Mouse (Mus musculus) G1E (cell line): ENCODE results near the gene Sox5. TPM values are rescaled to one million over a fixed set of nuclear protein-coding genes. Genes with fewer than 3 reads are reported as not detected.

Experiments
- ATAC-seq: 2 replicates; pipeline ENCODE4 v1.8.0; 2016; ENCODE audit warnings: mild to moderate bottlenecking; ENCODE audit not compliant: insufficient number of reproducible peaks, poor library complexity, low FRiP score, severe bottlenecking; ENCODE audit errors: extremely low read depth
- DNase-seq: peaks from one replicate; pipeline ENCODE4 v3.0.0; 2012; ENCODE audit warnings: low spot score
- H3K27me3 ChIP-seq: 2 replicates; pipeline ENCODE4 v1.6.1; 2012; ENCODE audit warnings: mild to moderate bottlenecking, low read length, inconsistent platforms; ENCODE audit not compliant: insufficient read depth
- H3K36me3 ChIP-seq: replicated peaks from 2 replicates; pipeline ENCODE3; 2012; ENCODE audit warnings: mild to moderate bottlenecking, inconsistent platforms
- H3K4me1 ChIP-seq: 2 replicates; pipeline ENCODE4 v1.6.1; 2012; ENCODE audit warnings: low read depth, low read length, inconsistent platforms, mixed read lengths; ENCODE audit not compliant: insufficient read depth
- H3K4me3 ChIP-seq: 2 replicates; pipeline ENCODE4 v1.5.1; 2012; ENCODE audit warnings: low read depth, mild to moderate bottlenecking, inconsistent platforms, low read length, moderate library complexity, mixed read lengths
- H3K9me3 ChIP-seq: replicated peaks from 2 replicates; pipeline ENCODE4 v1.6.1; 2012; ENCODE audit warnings: inconsistent platforms
- CTCF ChIP-seq: IDR thresholded peaks from 2 replicates; pipeline ENCODE4 v1.5.1; 2012; ENCODE audit warnings: low read depth, low read length, inconsistent platforms, mixed read lengths
- GATA1 ChIP-seq: IDR thresholded peaks from 2 replicates; pipeline ENCODE4 v1.6.1; 2012; ENCODE audit warnings: borderline replicate concordance, low read length, inconsistent platforms, mixed read lengths
- GATA2 ChIP-seq: IDR thresholded peaks from 2 replicates; pipeline ENCODE4 v1.6.1; 2012; ENCODE audit warnings: low read depth, low read length, inconsistent platforms, borderline replicate concordance
- POLR2AphosphoS5 ChIP-seq: IDR thresholded peaks from 2 replicates; pipeline ENCODE4 v1.6.1; 2012; ENCODE audit warnings: low read depth, low read length, inconsistent platforms; ENCODE audit not compliant: insufficient replicate concordance
- TAL1 ChIP-seq: conservative IDR thresholded peaks from 2 replicates; pipeline ENCODE4 v1.6.1; 2012; ENCODE audit warnings: low read depth, low read length, inconsistent platforms, mixed read lengths
- polyA plus RNA-seq: library from polyadenylated mRNA; stranded (reverse); fragments of >175 nt; gene quantifications from 2 replicates; pipeline ENCODE4 v1.2.3, GENCODE M21; 2012
- total RNA-seq, 2 experiments: library from RNA; stranded (forward) in 1 of 2; stranded (reverse) in 1 of 2; fragments of 200-1000 nt in 1 of 2; fragments of >200 nt in 1 of 2; fragmentation: Nextera tagmentation in 1 of 2; gene quantifications; 2 replicates each; pipeline ENCODE4 v1.2.3; 2014 to 2017

Sox5 gene
- total and polyA plus RNA-seq, 3 experiments, result 0.27 to 16.2 TPM; not detected in 1

- ATAC-seq (no peak), DNase-seq (no peak)
- Histone ChIP-seq H3K36me3 (no peaks in the 10 kb centered on the region), H3K9me3 (peaks cover 45% of the 10 kb centered on the region), H3K4me1 (no peaks in the 10 kb centered on the region), H3K27me3 (no peaks in the 10 kb centered on the region), H3K4me3 (no peak overlapping the region)
- TF ChIP-seq CTCF, result no peak
- no peak for TF ChIP-seq GATA1
- no peak for TF ChIP-seq TAL1
- no peak for TF ChIP-seq GATA2
- no peak for TF ChIP-seq POLR2AphosphoS5
Measured at GRCm38 (mm10) chr6:144337436-144337969, 444.3 kb downstream of the Sox5 start.

- Histone ChIP-seq H3K27me3 (no peaks in the 10 kb centered on the region), H3K36me3 (no peaks in the 10 kb centered on the region), H3K4me3 (no peak overlapping the region), H3K9me3 (peaks cover 46% of the 10 kb centered on the region), H3K4me1 (no peaks in the 10 kb centered on the region)
- ATAC-seq (no peak), DNase-seq (no peak)
- TF ChIP-seq TAL1 (no peak), POLR2AphosphoS5 (no peak), CTCF (no peak), GATA1 (no peak), GATA2 (no peak)
Measured at GRCm38 (mm10) chr6:144336789-144337188, 445.0 kb downstream of the Sox5 start.

- no peak for ATAC-seq
- TF ChIP-seq CTCF, result no peak
- no peak for TF ChIP-seq POLR2AphosphoS5
- TF ChIP-seq GATA1, result no peak
- no peak for TF ChIP-seq GATA2
- no peak for TF ChIP-seq TAL1
Measured at GRCm38 (mm10) chr6:144333146-144333545, 448.6 kb downstream of the Sox5 start.

GRCm38 (mm10) chr6:144332027-144332426, 449.8 kb downstream of the Sox5 start:
- DNase-seq (no peak), ATAC-seq (no peak)
- no peaks in the 10 kb centered on the region for H3K27me3 ChIP-seq
- no peaks in the 10 kb centered on the region for H3K4me1 ChIP-seq
- H3K4me3 ChIP-seq, result no peak overlapping the region
- no peak for TF ChIP-seq POLR2AphosphoS5
- no peak for TF ChIP-seq TAL1
- no peak for TF ChIP-seq CTCF
- TF ChIP-seq GATA1, result no peak
- no peak for TF ChIP-seq GATA2
- H3K9me3 ChIP-seq, result peaks cover 49% of the 10 kb centered on the region
- no peaks in the 10 kb centered on the region for H3K36me3 ChIP-seq

More at GRCm38 (mm10) chr6:144333146-144333545, 448.6 kb downstream of the Sox5 start:
- DNase-seq, result no peak
- H3K4me3 ChIP-seq, result no peak overlapping the region
- H3K27me3 ChIP-seq, result no peaks in the 10 kb centered on the region
- peaks cover 50% of the 10 kb centered on the region for H3K9me3 ChIP-seq
- H3K4me1 ChIP-seq, result no peaks in the 10 kb centered on the region
- H3K36me3 ChIP-seq, result no peaks in the 10 kb centered on the region

- DNase-seq, result no peak
- Histone ChIP-seq H3K4me3 (no peak overlapping the region), H3K36me3 (no peaks in the 10 kb centered on the region), H3K9me3 (peaks cover 58% of the 10 kb centered on the region), H3K27me3 (no peaks in the 10 kb centered on the region), H3K4me1 (no peaks in the 10 kb centered on the region)
- ATAC-seq, result no peak
- TF ChIP-seq POLR2AphosphoS5 (no peak), GATA1 (no peak), CTCF (no peak), TAL1 (no peak), GATA2 (no peak)
Measured at GRCm38 (mm10) chr6:144329311-144329930, 452.4 kb downstream of the Sox5 start.

- TF ChIP-seq GATA1, result no peak
- no peak for TF ChIP-seq GATA2
- no peak for TF ChIP-seq POLR2AphosphoS5
- TF ChIP-seq CTCF, result no peak
- no peak for TF ChIP-seq TAL1
- Histone ChIP-seq H3K4me1 (no peaks in the 10 kb centered on the region), H3K36me3 (no peaks in the 10 kb centered on the region), H3K27me3 (no peaks in the 10 kb centered on the region), H3K4me3 (no peak overlapping the region), H3K9me3 (peaks cover 56% of the 10 kb centered on the region)
- DNase-seq (no peak), ATAC-seq (no peak)
Measured at GRCm38 (mm10) chr6:144328779-144329178, 453.0 kb downstream of the Sox5 start.
